Mouse (Mus musculus): ENCODE results near the gene Slc22a14. TPM values are rescaled to one million over a fixed set of nuclear protein-coding genes. Genes with fewer than 3 reads are reported as not detected.

Slc22a14 gene
- polyA plus RNA-seq, 1 experiment from 2014 or later = not detected

- no peaks in the 10 kb centered on the region for H3K27me3 ChIP-seq (ENCODE audit: control insufficient read depth, insufficient read depth, low read length)
- WGBS (ENCODE audit: insufficient replicate concordance) = 82% methylated on average over 2 of the region's 2 CpGs
These were observed 158.7 kb downstream of the Slc22a14 start for GRCm38 (mm10) chr9:119206666-119207065.

GRCm38 (mm10) chr9:119205756-119206155 is 159.6 kb downstream of the Slc22a14 start:
- ATAC-seq (replicated peaks; ENCODE audit: insufficient number of reproducible peaks, low FRiP score, low TSS enrichment) = no peak
- Histone ChIP-seq H3K27me3 (ENCODE audit: control insufficient read depth, insufficient read depth, low read length) (no peaks in the 10 kb centered on the region), H3K9me3 (replicated peaks; ENCODE audit: control insufficient read depth, low read length) (peaks cover 2% of the 10 kb centered on the region; the same call in 1 of the 2 replicates), H3K4me2 (no peak overlapping the region), H3K4me1 (ENCODE audit: control insufficient read depth, insufficient read depth, low read length) (no peaks in the 10 kb centered on the region), H3K36me3 (ENCODE audit: control insufficient read depth, insufficient read depth, low read length) (no peaks in the 10 kb centered on the region), H3K27ac (ENCODE audit: low read depth, low read length) (no peak overlapping the region), H3K9ac (ENCODE audit: low read depth, low read length) (no peak overlapping the region), H3K4me3 (ENCODE audit: low read depth, low read length) (no peak overlapping the region)
- WGBS (ENCODE audit: insufficient replicate concordance) = 83% methylated on average over 5 of the region's 5 CpGs

More at GRCm38 (mm10) chr9:119206666-119207065, 158.7 kb downstream of the Slc22a14 start:
- no peak overlapping the region for H3K4me2 ChIP-seq
- no peak overlapping the region for H3K27ac ChIP-seq (ENCODE audit: low read depth, low read length)
- H3K4me3 ChIP-seq (ENCODE audit: low read depth, low read length) = no peak overlapping the region
- H3K4me1 ChIP-seq (ENCODE audit: control insufficient read depth, insufficient read depth, low read length) = no peaks in the 10 kb centered on the region
- no peaks in the 10 kb centered on the region for H3K36me3 ChIP-seq (ENCODE audit: control insufficient read depth, insufficient read depth, low read length)
- no peak for ATAC-seq (replicated peaks; ENCODE audit: insufficient number of reproducible peaks, low FRiP score, low TSS enrichment)
- peaks cover 2% of the 10 kb centered on the region; the same call in 1 of the 2 replicates for H3K9me3 ChIP-seq (replicated peaks; ENCODE audit: control insufficient read depth, low read length)
- H3K9ac ChIP-seq (ENCODE audit: low read depth, low read length) = no peak overlapping the region

- no peak overlapping the region for H3K27ac ChIP-seq (ENCODE audit: low read depth, low read length)
- ATAC-seq (replicated peaks; ENCODE audit: insufficient number of reproducible peaks, low FRiP score, low TSS enrichment) = no peak
- H3K36me3 ChIP-seq (ENCODE audit: control insufficient read depth, insufficient read depth, low read length) = no peaks in the 10 kb centered on the region
- no peak overlapping the region for H3K4me3 ChIP-seq (ENCODE audit: low read depth, low read length)
- 89% methylated on average over 9 of the region's 9 CpGs for whole genome bisulfite sequencing (ENCODE audit: insufficient replicate concordance)
- H3K4me1 ChIP-seq (ENCODE audit: control insufficient read depth, insufficient read depth, low read length) = no peaks in the 10 kb centered on the region
- H3K9ac ChIP-seq (ENCODE audit: low read depth, low read length) = no peak overlapping the region
- H3K4me2 ChIP-seq = no peak overlapping the region
- no peaks in the 10 kb centered on the region for H3K27me3 ChIP-seq (ENCODE audit: control insufficient read depth, insufficient read depth, low read length)
- peaks cover 2% of the 10 kb centered on the region; the same call in 1 of the 2 replicates for H3K9me3 ChIP-seq (replicated peaks; ENCODE audit: control insufficient read depth, low read length)
These were observed 161.7 kb downstream of the Slc22a14 start for GRCm38 (mm10) chr9:119203617-119204016.

GRCm38 (mm10) chr9:119201653-119202052 is 163.7 kb downstream of the Slc22a14 start:
- no peak for ATAC-seq (replicated peaks; ENCODE audit: insufficient number of reproducible peaks, low FRiP score, low TSS enrichment)
- Histone ChIP-seq H3K4me2 (no peak overlapping the region), H3K9me3 (replicated peaks; ENCODE audit: control insufficient read depth, low read length) (peaks cover 2% of the 10 kb centered on the region; the same call in 1 of the 2 replicates), H3K36me3 (ENCODE audit: control insufficient read depth, insufficient read depth, low read length) (no peaks in the 10 kb centered on the region), H3K4me1 (ENCODE audit: control insufficient read depth, insufficient read depth, low read length) (no peaks in the 10 kb centered on the region), H3K27ac (ENCODE audit: low read depth, low read length) (no peak overlapping the region), H3K9ac (ENCODE audit: low read depth, low read length) (no peak overlapping the region), H3K4me3 (ENCODE audit: low read depth, low read length) (no peak overlapping the region), H3K27me3 (ENCODE audit: control insufficient read depth, insufficient read depth, low read length) (no peaks in the 10 kb centered on the region)
- WGBS (ENCODE audit: insufficient replicate concordance) = 79% methylated on average over 5 of the region's 5 CpGs

GRCm38 (mm10) chr9:119199151-119199861 is 166.0 kb downstream of the Slc22a14 start:
- 80% methylated on average over 10 of the region's 10 CpGs for WGBS (ENCODE audit: insufficient replicate concordance)
- Histone ChIP-seq H3K9ac (ENCODE audit: low read depth, low read length) (no peak overlapping the region), H3K4me1 (ENCODE audit: control insufficient read depth, insufficient read depth, low read length) (no peaks in the 10 kb centered on the region), H3K27ac (ENCODE audit: low read depth, low read length) (no peak overlapping the region), H3K27me3 (ENCODE audit: control insufficient read depth, insufficient read depth, low read length) (no peaks in the 10 kb centered on the region), H3K4me2 (no peak overlapping the region), H3K36me3 (ENCODE audit: control insufficient read depth, insufficient read depth, low read length) (no peaks in the 10 kb centered on the region), H3K9me3 (replicated peaks; ENCODE audit: control insufficient read depth, low read length) (no peaks in the 10 kb centered on the region; the same call in 1 of the 2 replicates), H3K4me3 (ENCODE audit: low read depth, low read length) (no peak overlapping the region)
- no peak for ATAC-seq (replicated peaks; ENCODE audit: insufficient number of reproducible peaks, low FRiP score, low TSS enrichment)

- WGBS (ENCODE audit: insufficient replicate concordance) = 34% methylated on average over 11 of the region's 11 CpGs
- Histone ChIP-seq H3K9ac (ENCODE audit: low read depth, low read length) (no peak overlapping the region), H3K4me3 (ENCODE audit: low read depth, low read length) (no peak overlapping the region), H3K27ac (ENCODE audit: low read depth, low read length) (no peak overlapping the region), H3K36me3 (ENCODE audit: control insufficient read depth, insufficient read depth, low read length) (no peaks in the 10 kb centered on the region), H3K27me3 (ENCODE audit: control insufficient read depth, insufficient read depth, low read length) (no peaks in the 10 kb centered on the region), H3K9me3 (replicated peaks; ENCODE audit: control insufficient read depth, low read length) (no peaks in the 10 kb centered on the region), H3K4me2 (no peak overlapping the region), H3K4me1 (ENCODE audit: control insufficient read depth, insufficient read depth, low read length) (no peaks in the 10 kb centered on the region)
- no peak for ATAC-seq (replicated peaks; ENCODE audit: insufficient number of reproducible peaks, low FRiP score, low TSS enrichment)
These were observed 173.0 kb downstream of the Slc22a14 start for GRCm38 (mm10) chr9:119192202-119192990.

GRCm38 (mm10) chr9:119181241-119181728 is 184.1 kb downstream of the Slc22a14 start:
- Histone ChIP-seq H3K9me3 (replicated peaks; ENCODE audit: control insufficient read depth, low read length) (no peaks in the 10 kb centered on the region), H3K27ac (ENCODE audit: low read depth, low read length) (no peak overlapping the region), H3K4me3 (ENCODE audit: low read depth, low read length) (no peak overlapping the region), H3K4me2 (no peak overlapping the region), H3K4me1 (ENCODE audit: control insufficient read depth, insufficient read depth, low read length) (no peaks in the 10 kb centered on the region), H3K9ac (ENCODE audit: low read depth, low read length) (no peak overlapping the region), H3K27me3 (ENCODE audit: control insufficient read depth, insufficient read depth, low read length) (no peaks in the 10 kb centered on the region), H3K36me3 (ENCODE audit: control insufficient read depth, insufficient read depth, low read length) (no peaks in the 10 kb centered on the region)
- WGBS (ENCODE audit: insufficient replicate concordance) = 38% methylated on average over 3 of the region's 3 CpGs
- no peak for ATAC-seq (replicated peaks; ENCODE audit: insufficient number of reproducible peaks, low FRiP score, low TSS enrichment)

GRCm38 (mm10) chr9:119179292-119179691 is 186.1 kb downstream of the Slc22a14 start:
- Histone ChIP-seq H3K36me3 (ENCODE audit: control insufficient read depth, insufficient read depth, low read length) (no peaks in the 10 kb centered on the region), H3K27ac (ENCODE audit: low read depth, low read length) (no peak overlapping the region), H3K9me3 (replicated peaks; ENCODE audit: control insufficient read depth, low read length) (no peaks in the 10 kb centered on the region), H3K9ac (ENCODE audit: low read depth, low read length) (no peak overlapping the region), H3K27me3 (ENCODE audit: control insufficient read depth, insufficient read depth, low read length) (no peaks in the 10 kb centered on the region), H3K4me2 (no peak overlapping the region), H3K4me3 (ENCODE audit: low read depth, low read length) (no peak overlapping the region), H3K4me1 (ENCODE audit: control insufficient read depth, insufficient read depth, low read length) (no peaks in the 10 kb centered on the region)
- ATAC-seq (replicated peaks; ENCODE audit: insufficient number of reproducible peaks, low FRiP score, low TSS enrichment) = no peak
- WGBS (ENCODE audit: insufficient replicate concordance) = 81% methylated on average over 11 of the region's 11 CpGs
